Mouse (Mus musculus) ES-Bruce4 (cell line): Measurements from ENCODE around the gene Pnrc1.

Experiments used
- CTCF ChIP-seq: IDR thresholded peaks from one replicate; pipeline ENCODE4 v1.8.1; 2011; ENCODE audit warnings: low read depth, low read length
- EP300 ChIP-seq: IDR thresholded peaks from 2 replicates; pipeline ENCODE4 v1.6.1; 2011; ENCODE audit warnings: low read depth, low read length; ENCODE audit not compliant: insufficient read depth
- POLR2A ChIP-seq: IDR thresholded peaks from one replicate; pipeline ENCODE4 v1.8.1; 2011; ENCODE audit warnings: low read length; ENCODE audit not compliant: insufficient read depth

GRCm38 (mm10) chr4:33257263-33257964 lies 32.5 kb downstream of the Pnrc1 start:
- TF ChIP-seq CTCF (no peak), POLR2A (no peak), EP300 (peak; percentile 56; the same call in 1 of the 2 replicates)
